Mouse (Mus musculus): ENCODE results near the gene Zfp260.

GRCm38 (mm10) chr7:30122188-30122530 lies 27.6 kb downstream of the Zfp260 start:
- TF ChIP-seq CTCF (IDR thresholded peaks at IDR 0.05; ENCODE audit: extremely low read depth, insufficient read depth, low read length): no peak
- TF ChIP-seq POLR2A (IDR thresholded peaks at IDR 0.05; ENCODE audit: extremely low read depth, insufficient read depth, low read length): no peak

Measured in cortical plate, adult 2 months (tissue).